10 mouse cellular contexts compared by ENCODE assay signal in genomic region chr11:74529803-74530202, GRCm38 (mm10).
DNase-seq lines count a peak whose midpoint lies in the region; TF ChIP-seq lines count a peak whose summit lies in the region.
"Had no signal": no experiment of that assay in that cellular context is flagged by ENCODE, and none has a peak within 500 bp of the region (broad histone marks: within the 10 kb centered on the region; RNA-seq: fewer than 3 reads in every experiment).

No protein-coding gene starts in this region.

- H3K4me3 ChIP-seq in cerebellum, adult 2 months (replicated peaks; ENCODE audit: insufficient read depth, low read depth, low read length): no peak overlapping the region
- no peak overlapping the region for H3K4me3 ChIP-seq in layer of hippocampus, adult 2 months
- H3K4me3 ChIP-seq: embryonic facial prominence, embryonic 13.5 days; hindbrain, embryonic 15.5 days had no signal

- H3K27ac ChIP-seq in cerebellum, adult 2 months (ENCODE audit: insufficient read depth, low read length): no peak overlapping the region
- no peak overlapping the region for H3K27ac ChIP-seq in layer of hippocampus, adult 2 months
- H3K27ac ChIP-seq: embryonic facial prominence, embryonic 13.5 days; hindbrain, embryonic 15.5 days had no signal

- H3K4me1 ChIP-seq in cerebellum, adult 2 months (ENCODE audit: control insufficient read depth, insufficient read depth, low read length): peaks cover 5% of the 10 kb centered on the region

- no peak for DNase-seq in cerebellum, adult 2 months
- no peak for DNase-seq in cerebellum, adult 9-11 months
- DNase-seq in layer of hippocampus, adult 2 months (ENCODE audit: low spot score in 2 of 2): peak in 1 of 2 experiments; percentile 51
- no peak for DNase-seq in layer of hippocampus, postnatal 14 days (ENCODE audit: low spot score in 2 of 2)
- peak; percentile 61 for DNase-seq in A20 (ENCODE audit: low read depth, low spot score)
- peak; percentile 38 for DNase-seq in forelimb bud, embryonic 11.5 days (ENCODE audit: low read depth, low spot score)
- no peak for DNase-seq in urinary bladder, postnatal 10 days (ENCODE audit: low spot score)
- no peak for DNase-seq in frontal cortex, postnatal 25 days (ENCODE audit: low spot score in 2 of 2)

- 72% methylated on average over 4 of the region's 4 CpGs for WGBS in cerebellum, adult 2 months

- no peaks in the 10 kb centered on the region for H3K27me3 ChIP-seq in cerebellum, adult 2 months (ENCODE audit: control insufficient read depth, insufficient read depth, low read length)
- H3K27me3 ChIP-seq: hindbrain, embryonic 15.5 days had no signal

- TF ChIP-seq POLR2A in cerebellum, adult 2 months (IDR thresholded peaks at IDR 0.05; ENCODE audit: borderline replicate concordance, insufficient read depth, low read length): no peak

- peak; percentile 31; the same call in 1 of the 2 replicates for TF ChIP-seq CTCF in cerebellum, adult 2 months (IDR thresholded peaks at IDR 0.05; ENCODE audit: borderline replicate concordance, insufficient read depth, low read depth, low read length)
- peak; percentile 68 for TF ChIP-seq CTCF in layer of hippocampus, adult 2 months (conservative IDR thresholded peaks at IDR 0.05)

Comparison
In these comparisons a context has a peak if more than half of its experiments do, and no peak if none do; other contexts are left out.
1. DNase-seq: peak in A20 (single experiment) and forelimb bud, embryonic 11.5 days (single experiment); none in cerebellum, adult 2 months (0 of 2), cerebellum, adult 9-11 months (single experiment), layer of hippocampus, postnatal 14 days (0 of 2), urinary bladder, postnatal 10 days (single experiment) and frontal cortex, postnatal 25 days (0 of 2).